ENCODE assay signal across 10 mouse cellular contexts in genomic region chr17:65737622-65738021, GRCm38 (mm10). TPM values are rescaled to one million over a fixed set of nuclear protein-coding genes. Genes with fewer than 3 reads are reported as not detected.
DNase-seq lines count a peak whose midpoint lies in the region; ATAC-seq and TF ChIP-seq lines count a peak whose summit lies in the region.
"Had no signal": no experiment of that assay in that cellular context is flagged by ENCODE, and none has a peak within 500 bp of the region (broad histone marks: within the 10 kb centered on the region; RNA-seq: fewer than 3 reads in every experiment).

No protein-coding gene starts in this region.

- no peaks in the 10 kb centered on the region for H3K9me3 ChIP-seq in midbrain, embryonic 15.5 days
- H3K9me3 ChIP-seq: neural tube, embryonic 12.5 days had no signal

- H3K4me3 ChIP-seq in brown adipose tissue, adult 24 weeks (ENCODE audit: insufficient read depth, low read depth, low read length) = no peak overlapping the region
- H3K4me3 ChIP-seq in midbrain, embryonic 15.5 days = no peak overlapping the region
- H3K4me3 ChIP-seq: neural tube, embryonic 12.5 days had no signal

- no peak overlapping the region for H3K9ac ChIP-seq in midbrain, embryonic 15.5 days
- H3K9ac ChIP-seq: neural tube, embryonic 12.5 days had no signal

- H3K36me3 ChIP-seq in midbrain, embryonic 15.5 days (replicated peaks) = no peaks in the 10 kb centered on the region
- H3K36me3 ChIP-seq: neural tube, embryonic 12.5 days had no signal

- peak; percentile 51 for DNase-seq in Patski (ENCODE audit: low read depth, low spot score)
- DNase-seq in kidney, adult 9 months = peak; percentile 49
- peak; percentile 25 for DNase-seq in lung, postnatal 14 days
- no peak for DNase-seq in spleen, postnatal 4 days (ENCODE audit: low spot score in 2 of 2)
- DNase-seq in ovary, postnatal 36 days (ENCODE audit: low spot score) = no peak
- DNase-seq in gastrocnemius, postnatal 10 days = no peak
- DNase-seq: cerebellum, adult 8-10 months had no signal

- TF ChIP-seq CTCF in Patski (IDR thresholded peaks at IDR 0.05) = no peak

- H3K4me1 ChIP-seq in brown adipose tissue, adult 24 weeks (ENCODE audit: control insufficient read depth, insufficient read depth, insufficient read length, low read length) = peaks cover 19% of the 10 kb centered on the region
- H3K4me1 ChIP-seq in midbrain, embryonic 15.5 days = peaks cover 9% of the 10 kb centered on the region

- peak overlapping the region; percentile 20 for H3K27ac ChIP-seq in brown adipose tissue, adult 24 weeks (replicated peaks; ENCODE audit: low read depth, low read length)
- no peak overlapping the region for H3K27ac ChIP-seq in midbrain, embryonic 15.5 days
- H3K27ac ChIP-seq: neural tube, embryonic 12.5 days had no signal

- WGBS in midbrain, embryonic 15.5 days = 91% methylated on average over 6 of the region's 6 CpGs

- H3K27me3 ChIP-seq in Patski = no peaks in the 10 kb centered on the region
- H3K27me3 ChIP-seq in midbrain, embryonic 15.5 days (replicated peaks) = no peaks in the 10 kb centered on the region
- H3K27me3 ChIP-seq: neural tube, embryonic 12.5 days had no signal

- ATAC-seq in Patski = peak; percentile 96
- ATAC-seq in midbrain, embryonic 15.5 days (replicated peaks) = no peak

- POLR2A ChIA-PET in Patski (lab: Charles Lee) = no interaction called here

- H3K4me2 ChIP-seq in midbrain, embryonic 15.5 days = no peak overlapping the region
- H3K4me2 ChIP-seq: neural tube, embryonic 12.5 days had no signal

- CTCF ChIA-PET in Patski (lab: Charles Lee) = interaction anchor here (1.0 to 1.8 kb wide), 3 partner anchors 11 to 52 kb away, joined by 3 to 4 read pairs (median 3); no protein-coding TSS in a partner anchor

- in situ Hi-C loops in Patski (cut with MboI; ENCODE audit: low pct_unique_long_range_greater_than_20kb) = no loop called here

RNA-seq across cellular contexts. Expression of gene Rab31, which starts 34.9 kb away (rescaled TPM):
- 71.2 TPM for polyA plus RNA-seq in Patski (2021)
- 3.9 and 5.4 TPM in 2 replicates for polyA plus RNA-seq in brown adipose tissue, adult 24 weeks (2012; ENCODE audit: insufficient read depth, insufficient read length, missing spikeins)
- 76.6 and 80.1 TPM in 2 replicates for polyA plus RNA-seq in midbrain, embryonic 15.5 days (2015; fragmentation: Nextera tagmentation; extraction: Ambion mirVana)
- total RNA-seq in gastrocnemius, postnatal 10 days (2021) = 10 to 100 TPM; 22.0 to 24.1 TPM

RNA-seq across cellular contexts. Expression of gene Ppp4r1, which starts 44.8 kb away (rescaled TPM):
- polyA plus RNA-seq in Patski (2021) = 82.3 TPM
- 13.9 and 14.4 TPM in 2 replicates for polyA plus RNA-seq in brown adipose tissue, adult 24 weeks (2012; ENCODE audit: insufficient read depth, insufficient read length, missing spikeins)
- 45.1 and 49.2 TPM in 2 replicates for polyA plus RNA-seq in midbrain, embryonic 15.5 days (2015; fragmentation: Nextera tagmentation; extraction: Ambion mirVana)
- total RNA-seq in gastrocnemius, postnatal 10 days (2021) = 10 to 100 TPM; 36.3 to 41.9 TPM

Comparison
In these comparisons a context has a peak if more than half of its experiments do, and no peak if none do; other contexts are left out.
1. DNase-seq: peak in Patski (single experiment), kidney, adult 9 months (single experiment) and lung, postnatal 14 days (single experiment); none in spleen, postnatal 4 days (0 of 2), ovary, postnatal 36 days (single experiment) and gastrocnemius, postnatal 10 days (single experiment).
2. RNA of gene Rab31, which starts 34.9 kb away (polyA plus RNA-seq): 76.6 to 80.1 TPM in midbrain, embryonic 15.5 days and 71.2 TPM in Patski (single experiment); 3.9 to 5.4 TPM in brown adipose tissue, adult 24 weeks; every median in the first group is over 10 times any median in the second.